ENCODE assay signal across 9 mouse cellular contexts in genomic region chr13:20099546-20099945, GRCm38 (mm10). TPM values are rescaled to one million over a fixed set of nuclear protein-coding genes. Genes with fewer than 3 reads are reported as not detected.
DNase-seq lines count a peak whose midpoint lies in the region; ATAC-seq lines count a peak whose summit lies in the region.
"Had no signal": no experiment of that assay in that cellular context is flagged by ENCODE, and none has a peak within 500 bp of the region (broad histone marks: within the 10 kb centered on the region; RNA-seq: fewer than 3 reads in every experiment).

No protein-coding gene starts in this region.

- peak overlapping the region; percentile 16; the same call in 1 of the 2 replicates for H3K4me2 ChIP-seq in heart, embryonic 14.5 days (ENCODE audit: low read length)
- H3K4me2 ChIP-seq in neural tube, embryonic 13.5 days, result no peak overlapping the region
- H3K4me2 ChIP-seq: intestine, embryonic 15.5 days had no signal

- no peak overlapping the region for H3K9ac ChIP-seq in heart, embryonic 14.5 days (ENCODE audit: low read length)
- H3K9ac ChIP-seq in neural tube, embryonic 13.5 days, result no peak overlapping the region
- H3K9ac ChIP-seq: intestine, embryonic 15.5 days had no signal

- peaks cover 5 to 12% of the 10 kb centered on the region in 2 experiments; a peak in 3 of 4 replicates for H3K4me1 ChIP-seq in heart, embryonic 14.5 days (ENCODE audit: control insufficient read depth in 2 of 2, insufficient read depth in 2 of 2, low read length in 2 of 2)
- peaks cover 12% of the 10 kb centered on the region for H3K4me1 ChIP-seq in neural tube, embryonic 13.5 days (replicated peaks)

- peak overlapping the region; percentile 31 to 45; a peak in 3 of 4 replicates for H3K27ac ChIP-seq in heart, embryonic 14.5 days (replicated peaks in 1 of 2; ENCODE audit: control insufficient read depth in 1 of 2, insufficient read depth in 1 of 2, low read depth in 2 of 2, low read length in 2 of 2)
- H3K27ac ChIP-seq in neural tube, embryonic 13.5 days (replicated peaks), result no peak overlapping the region
- H3K27ac ChIP-seq: intestine, embryonic 15.5 days had no signal

- WGBS in heart, embryonic 14.5 days, result 33% methylated on average over 4 of the region's 4 CpGs
- 12% methylated on average over 4 of the region's 4 CpGs for WGBS in neural tube, embryonic 13.5 days

- intact Hi-C loops in gastrocnemius, postnatal 14 days (cut with DNase I; ENCODE audit: low total_unique reads), result no loop called here

- no peaks in the 10 kb centered on the region for H3K27me3 ChIP-seq in heart, embryonic 14.5 days (ENCODE audit: control insufficient read depth, insufficient read depth, low read length)
- H3K27me3 ChIP-seq in neural tube, embryonic 13.5 days, result no peaks in the 10 kb centered on the region
- H3K27me3 ChIP-seq: intestine, embryonic 15.5 days had no signal

- ATAC-seq in heart, embryonic 14.5 days (ENCODE audit: insufficient number of reproducible peaks, insufficient read depth, low FRiP score, low read depth), result peak; percentile 43
- peak; percentile 53 for ATAC-seq in neural tube, embryonic 13.5 days (ENCODE audit: low read depth)
- ATAC-seq: intestine, embryonic 15.5 days had no signal

- no peak overlapping the region for H3K4me3 ChIP-seq in heart, embryonic 14.5 days (ENCODE audit: control insufficient read depth in 1 of 2, insufficient read depth in 1 of 2, low read depth in 1 of 2, low read length in 2 of 2)
- no peak overlapping the region for H3K4me3 ChIP-seq in neural tube, embryonic 13.5 days
- H3K4me3 ChIP-seq: intestine, embryonic 15.5 days had no signal

- no peaks in the 10 kb centered on the region for H3K36me3 ChIP-seq in heart, embryonic 14.5 days (ENCODE audit: control insufficient read depth, insufficient read depth, low read length)
- no peaks in the 10 kb centered on the region for H3K36me3 ChIP-seq in neural tube, embryonic 13.5 days
- H3K36me3 ChIP-seq: intestine, embryonic 15.5 days had no signal

- H3K9me3 ChIP-seq in heart, embryonic 14.5 days (ENCODE audit: control insufficient read depth, low read length), result no peaks in the 10 kb centered on the region
- H3K9me3 ChIP-seq in neural tube, embryonic 13.5 days, result no peaks in the 10 kb centered on the region; the same call in 1 of the 2 replicates
- H3K9me3 ChIP-seq: intestine, embryonic 15.5 days had no signal

- peak; percentile 19 for DNase-seq in gastrocnemius, postnatal 14 days
- no peak for DNase-seq in gastrocnemius, postnatal 10 days
- DNase-seq in right cerebral cortex, postnatal 10 days (ENCODE audit: low spot score in 2 of 2), result peak; percentile 48 to 64
- DNase-seq in right cerebral cortex, adult 2 months (ENCODE audit: low spot score in 2 of 2), result no peak
- no peak for DNase-seq in adrenal gland, postnatal 36 days
- no peak for DNase-seq in c-Kit-positive CD71-positive TER-119-positive erythroid progenitor cells, embryonic 14.5 days (ENCODE audit: low spot score)

RNA-seq across cellular contexts. Expression of gene Elmo1, which starts 9.2 kb away (rescaled TPM):
- 10 to 100 TPM; 11.4 to 12.3 TPM for total RNA-seq in gastrocnemius, postnatal 14 days (2021)
- total RNA-seq in gastrocnemius, postnatal 10 days (2021), result 10 to 100 TPM; 13.0 to 21.5 TPM
- 10.4 and 12.7 TPM in 2 replicates for polyA plus RNA-seq in heart, embryonic 14.5 days (2014; fragmentation: Nextera tagmentation; extraction: Ambion mirVana)
- polyA plus RNA-seq in neural tube, embryonic 13.5 days (2015; fragmentation: Nextera tagmentation; extraction: Ambion mirVana), result 48.4 and 53.3 TPM in 2 replicates
- 10 to 100 TPM; 13.0 to 16.5 TPM for total RNA-seq in adrenal gland, postnatal 36 days (2021)

Comparison
In these comparisons a context has a peak if more than half of its experiments do, and no peak if none do; other contexts are left out.
1. DNase-seq: peak in gastrocnemius, postnatal 14 days (single experiment) and right cerebral cortex, postnatal 10 days (2 of 2); none in gastrocnemius, postnatal 10 days (single experiment), right cerebral cortex, adult 2 months (0 of 2), adrenal gland, postnatal 36 days (0 of 2) and c-Kit-positive CD71-positive TER-119-positive erythroid progenitor cells, embryonic 14.5 days (single experiment).